Mouse (Mus musculus): ENCODE results near the gene Ezr.
"Not testable (repeated sequence)": the region's sequence is repeated elsewhere in the genome, so short reads cannot be mapped to it uniquely, and the experiment has no call there.

DNA sequence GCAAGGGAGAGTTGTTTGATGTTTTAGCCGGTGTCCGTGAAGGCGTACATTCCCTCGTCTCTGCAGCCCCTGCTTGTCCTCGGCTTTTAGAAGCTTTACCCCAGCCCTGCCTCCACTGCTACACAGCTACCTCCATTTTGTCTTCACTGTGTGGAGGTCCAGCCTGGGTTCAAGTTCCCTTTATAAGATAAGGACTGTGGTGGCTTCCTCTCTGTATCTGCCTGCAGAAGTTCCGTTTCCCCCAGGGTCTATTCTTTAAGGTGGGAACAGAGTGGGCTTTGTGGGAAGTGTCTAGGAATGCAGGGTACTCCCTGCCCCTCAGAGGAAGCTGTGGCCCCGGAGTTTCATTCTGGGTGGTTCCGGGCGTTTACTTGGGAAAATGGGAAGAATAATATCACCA is 86.9 kb downstream of the Ezr start:
- not testable (repeated sequence) for TF ChIP-seq GATA1, TAL1 (IDR thresholded peaks at IDR 0.05; ENCODE audit: low read length)
